In the genomic region with DNA sequence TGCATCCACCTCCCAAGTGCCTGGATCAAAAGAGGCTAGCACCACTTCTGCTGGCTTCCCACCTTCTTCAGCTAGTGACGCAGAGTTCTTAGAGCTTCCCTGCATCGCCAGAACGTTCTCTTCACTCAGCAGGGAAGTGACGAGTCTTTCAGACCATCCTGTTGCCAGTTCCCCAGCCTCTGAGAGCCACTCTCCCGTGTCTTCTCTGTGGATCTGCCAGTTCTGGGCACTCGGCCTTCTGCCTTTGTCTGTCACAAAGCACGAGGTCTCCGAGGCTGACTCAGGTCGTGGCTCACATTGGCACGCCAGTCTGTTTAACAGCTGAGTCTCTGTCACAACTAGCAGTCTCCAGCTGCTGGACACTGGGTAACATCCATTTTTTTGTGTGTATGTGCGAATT, we compare ENCODE assay signal across 9 mouse cellular contexts. TPM values are rescaled to one million over a fixed set of nuclear protein-coding genes. Genes with fewer than 3 reads are reported as not detected.
DNase-seq lines count a peak whose midpoint lies in the region; ATAC-seq lines count a peak whose summit lies in the region.
"Had no signal": no experiment of that assay in that cellular context is flagged by ENCODE, and none has a peak within 500 bp of the region (broad histone marks: within the 10 kb centered on the region; RNA-seq: fewer than 3 reads in every experiment).

No protein-coding gene starts in this region.

- H3K4me1 ChIP-seq in heart, embryonic 15.5 days (replicated peaks): peaks cover 24% of the 10 kb centered on the region
- H3K4me1 ChIP-seq in midbrain, embryonic 10.5 days: peaks cover 27% of the 10 kb centered on the region

- H3K36me3 ChIP-seq in heart, embryonic 15.5 days: no peaks in the 10 kb centered on the region
- no peaks in the 10 kb centered on the region for H3K36me3 ChIP-seq in midbrain, embryonic 10.5 days
- H3K36me3 ChIP-seq: limb, embryonic 13.5 days had no signal

- no peak overlapping the region for H3K4me3 ChIP-seq in heart, embryonic 15.5 days
- no peak overlapping the region for H3K4me3 ChIP-seq in midbrain, embryonic 10.5 days
- H3K4me3 ChIP-seq: limb, embryonic 13.5 days had no signal

- H3K9ac ChIP-seq in heart, embryonic 15.5 days: no peak overlapping the region

- H3K27me3 ChIP-seq in heart, embryonic 15.5 days: no peaks in the 10 kb centered on the region
- H3K27me3 ChIP-seq in midbrain, embryonic 10.5 days (ENCODE audit: low read depth, poor library complexity, severe bottlenecking): no peaks in the 10 kb centered on the region
- H3K27me3 ChIP-seq: limb, embryonic 13.5 days had no signal

- H3K9me3 ChIP-seq in heart, embryonic 15.5 days (replicated peaks): no peaks in the 10 kb centered on the region
- no peaks in the 10 kb centered on the region for H3K9me3 ChIP-seq in midbrain, embryonic 10.5 days (replicated peaks)

- peak; percentile 82 for ATAC-seq in frontal cortex, adult (ENCODE audit: low TSS enrichment)
- no peak for ATAC-seq in heart, embryonic 15.5 days (replicated peaks; ENCODE audit: insufficient number of reproducible peaks, insufficient read depth, low FRiP score, low read depth)
- no peak for ATAC-seq in megakaryocyte progenitor cell, adult 5-6 weeks (replicated peaks; ENCODE audit: poor library complexity)

- peak overlapping the region; percentile 73 for H3K27ac ChIP-seq in heart, embryonic 15.5 days
- peak overlapping the region; percentile 73 for H3K27ac ChIP-seq in midbrain, embryonic 10.5 days (replicated peaks)
- H3K27ac ChIP-seq: limb, embryonic 13.5 days had no signal

- peak overlapping the region; percentile 43 for H3K4me2 ChIP-seq in heart, embryonic 15.5 days
- H3K4me2 ChIP-seq: limb, embryonic 13.5 days had no signal

- DNase-seq in frontal cortex, postnatal 25 days (ENCODE audit: low spot score in 2 of 2): no peak
- DNase-seq in adrenal gland, postnatal 10 days: peak; percentile 70
- no peak for DNase-seq in midbrain, embryonic 10.5 days (ENCODE audit: low spot score)
- DNase-seq in urinary bladder, postnatal 10 days (ENCODE audit: low spot score): no peak
- no peak for DNase-seq in gastrocnemius, adult 18-20 months (ENCODE audit: low spot score)

- 55% methylated on average over 11 of the region's 11 CpGs for WGBS in heart, embryonic 15.5 days
- WGBS in midbrain, embryonic 10.5 days: 69% methylated on average over 11 of the region's 11 CpGs

RNA-seq across cellular contexts. Expression of a gene that starts 24.7 kb away (rescaled TPM):
- 100 to 1,000 TPM; 125 to 153 TPM for total RNA-seq in adrenal gland, postnatal 10 days (2021)
- 14.9 and 22.2 TPM in 2 replicates for polyA plus RNA-seq in heart, embryonic 15.5 days (2015; fragmentation: Nextera tagmentation; extraction: Ambion mirVana)
- 16.2 and 19.1 TPM in 2 replicates for polyA plus RNA-seq in midbrain, embryonic 10.5 days (2016; fragmentation: Nextera tagmentation; extraction: Ambion mirVana)
- 50.1 and 57.3 TPM in 2 replicates for total RNA-seq in megakaryocyte progenitor cell, adult 5-6 weeks (2015)
- 8.4 and 10.9 TPM in 2 replicates for total RNA-seq in megakaryocyte progenitor cell, adult 5-6 weeks (2017)
- 100 to 1,000 TPM; 118 to 134 TPM for total RNA-seq in gastrocnemius, adult 18-20 months (2021)
